Mouse (Mus musculus) embryonic facial prominence, embryonic 10.5 days (tissue): ENCODE data around the gene Emcn. TPM values are rescaled to one million over a fixed set of nuclear protein-coding genes. Genes with fewer than 3 reads are reported as not detected.

Source experiments
- DNase-seq: peaks from one replicate; pipeline ENCODE4 v3.0.0-alpha.2; 2017; ENCODE audit warnings: low spot score
- H3K27ac ChIP-seq: fragments of 300-500 bp; sonication (generic); replicated peaks from 2 replicates; pipeline ENCODE4 v1.5.1; 2016; ENCODE audit warnings: mild to moderate bottlenecking
- H3K27me3 ChIP-seq: fragments of 300-500 bp; sonication (generic); replicated peaks from 2 replicates; pipeline ENCODE4 v1.6.1; 2016; ENCODE audit warnings: low read depth, mild to moderate bottlenecking; ENCODE audit not compliant: poor library complexity, severe bottlenecking
- H3K36me3 ChIP-seq: fragments of 300-500 bp; sonication (generic); replicated peaks from 2 replicates; pipeline ENCODE4 v1.6.1; 2016; ENCODE audit warnings: mild to moderate bottlenecking, moderate library complexity
- H3K4me1 ChIP-seq: fragments of 300-500 bp; sonication (generic); 2 replicates; pipeline ENCODE4 v1.6.1; 2016
- H3K4me3 ChIP-seq: fragments of 300-500 bp; sonication (generic); 2 replicates; pipeline ENCODE4 v1.5.1; 2016; ENCODE audit warnings: mild to moderate bottlenecking, moderate library complexity
- H3K9me3 ChIP-seq: fragments of 300-500 bp; sonication (generic); 2 replicates; pipeline ENCODE4 v1.6.1; 2016; ENCODE audit warnings: mild to moderate bottlenecking
- WGBS: fragments of 180-500 bp; shearing (Covaris S2); methylation state at CpG from one replicate; pipeline ENCODE4 v1.1.7; 2016; 5-methylcytosine and 5-hydroxymethylcytosine counted together
- polyA plus RNA-seq: library from polyadenylated mRNA; unstranded; fragments of >200 nt; fragmentation: Nextera tagmentation; extraction: Ambion mirVana; gene quantifications from 2 replicates; pipeline ENCODE4 v1.2.1, GENCODE M21; 2016

The Emcn gene
- polyA plus RNA-seq, 1 experiment from 2014 or later, result 29.3 TPM

GRCm38 (mm10) chr3:137330950-137331349, 9.9 kb upstream of the Emcn start:
- H3K27ac ChIP-seq, result no peak overlapping the region
- no peak for DNase-seq
- 73% methylated on average over 4 of the region's 4 CpGs for WGBS
- 0 out of 2 replicates have a peak, but pooled peaks cover 5% of the 10 kb centered on the region for H3K4me1 ChIP-seq
- no peaks in the 10 kb centered on the region for H3K9me3 ChIP-seq
- no peak overlapping the region for H3K4me3 ChIP-seq
- no peaks in the 10 kb centered on the region for H3K36me3 ChIP-seq
- H3K27me3 ChIP-seq, result no peaks in the 10 kb centered on the region

GRCm38 (mm10) chr3:137332531-137332930, 8.3 kb upstream of the Emcn start:
- Histone ChIP-seq H3K9me3 (no peaks in the 10 kb centered on the region), H3K4me3 (no peak overlapping the region), H3K27ac (no peak overlapping the region), H3K4me1 (0 out of 2 replicates have a peak, but pooled peaks cover 5% of the 10 kb centered on the region), H3K36me3 (no peaks in the 10 kb centered on the region), H3K27me3 (no peaks in the 10 kb centered on the region)
- WGBS, result 69% methylated on average over 4 of the region's 4 CpGs
- no peak for DNase-seq

DNA sequence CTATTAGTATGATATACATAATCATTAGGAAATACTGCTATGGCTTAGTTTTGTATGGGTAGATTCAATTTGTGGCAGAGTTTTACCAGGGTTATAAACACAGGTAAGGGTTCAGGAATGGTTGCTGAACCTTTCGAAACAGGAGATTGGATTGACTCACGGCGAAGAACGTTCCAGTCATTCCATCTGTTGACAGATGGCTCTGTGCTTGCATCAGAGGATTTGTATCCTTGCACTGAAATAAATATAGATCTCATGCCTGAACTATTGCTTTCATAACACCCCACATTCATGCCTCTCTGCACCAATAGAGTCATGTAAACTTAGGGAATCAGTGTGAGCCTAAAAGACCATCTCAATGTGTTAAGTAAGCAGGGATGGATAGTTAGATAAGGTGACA, 4.9 kb upstream of the Emcn start:
- 95% methylated on average over 4 of the region's 4 CpGs for WGBS

DNA sequence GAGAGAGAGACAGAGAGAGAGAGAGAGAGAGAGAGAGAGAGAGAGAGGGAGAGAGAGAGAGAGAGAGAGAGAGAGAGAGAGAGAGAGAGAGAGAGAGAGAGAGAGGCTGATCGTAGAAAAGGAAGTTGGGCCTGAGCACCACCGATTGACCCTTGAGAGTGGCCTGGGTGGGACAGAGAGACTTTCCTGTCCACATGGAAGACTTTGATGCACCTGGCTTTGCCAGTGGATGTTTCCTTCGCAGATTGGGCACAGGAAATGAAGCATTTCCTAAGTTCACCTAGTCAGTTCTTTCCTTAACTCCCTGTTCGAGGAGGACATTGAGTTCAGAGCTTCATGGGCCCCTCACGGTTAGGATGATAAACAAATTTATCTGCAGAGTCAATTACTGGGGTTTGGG, 2.6 kb downstream of the Emcn start:
- Histone ChIP-seq H3K4me1 (no peaks in the 10 kb centered on the region), H3K9me3 (no peaks in the 10 kb centered on the region), H3K27ac (no peak overlapping the region), H3K27me3 (no peaks in the 10 kb centered on the region), H3K36me3 (no peaks in the 10 kb centered on the region), H3K4me3 (no peak overlapping the region)
- 84% methylated on average over 5 of the region's 5 CpGs for WGBS
- DNase-seq, result no peak

More for the DNA sequence above, 4.9 kb upstream of the Emcn start:
- no peaks in the 10 kb centered on the region for H3K9me3 ChIP-seq
- DNase-seq, result no peak
- no peaks in the 10 kb centered on the region for H3K27me3 ChIP-seq
- no peak overlapping the region for H3K27ac ChIP-seq
- no peaks in the 10 kb centered on the region for H3K36me3 ChIP-seq
- no peak overlapping the region for H3K4me3 ChIP-seq
- 0 out of 2 replicates have a peak, but pooled peaks cover under 1% of the 10 kb centered on the region for H3K4me1 ChIP-seq

- DNase-seq, result no peak
- no peaks in the 10 kb centered on the region for H3K9me3 ChIP-seq
- H3K4me3 ChIP-seq, result no peak overlapping the region
- no peaks in the 10 kb centered on the region for H3K36me3 ChIP-seq
- no peaks in the 10 kb centered on the region for H3K27me3 ChIP-seq
- 89% methylated on average over 5 of the region's 5 CpGs for WGBS
- H3K27ac ChIP-seq, result no peak overlapping the region
- H3K4me1 ChIP-seq, result no peaks in the 10 kb centered on the region
Measured at GRCm38 (mm10) chr3:137351882-137352281, 11.0 kb downstream of the Emcn start.

DNA sequence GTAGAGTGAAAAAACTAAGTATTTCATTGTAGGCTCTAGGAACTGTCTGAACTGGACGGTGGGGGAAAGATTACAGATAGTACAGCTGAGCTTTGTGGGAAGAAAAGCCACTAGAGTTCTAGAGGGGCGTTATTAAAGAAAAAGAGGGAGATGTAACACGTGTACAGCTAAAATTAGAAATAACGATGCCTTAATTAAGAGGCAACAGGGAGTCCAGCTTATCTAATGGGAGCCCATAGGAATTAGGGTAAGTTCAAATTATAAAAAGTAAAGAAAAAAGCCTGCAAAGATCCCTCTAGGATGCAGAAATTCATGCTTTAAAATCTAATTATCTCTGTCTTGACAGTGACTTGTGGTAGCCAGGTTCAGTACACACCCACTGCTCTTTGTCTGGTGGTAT, 15.8 kb downstream of the Emcn start:
- no peaks in the 10 kb centered on the region for H3K4me1 ChIP-seq
- no peak overlapping the region for H3K4me3 ChIP-seq
- no peak overlapping the region for H3K27ac ChIP-seq
- H3K36me3 ChIP-seq, result no peaks in the 10 kb centered on the region
- no peaks in the 10 kb centered on the region for H3K9me3 ChIP-seq
- WGBS, result 82% methylated on average over 4 of the region's 4 CpGs
- no peak for DNase-seq
- H3K27me3 ChIP-seq, result no peaks in the 10 kb centered on the region

GRCm38 (mm10) chr3:137367123-137367825, 26.4 kb downstream of the Emcn start:
- Histone ChIP-seq H3K4me3 (no peak overlapping the region), H3K9me3 (no peaks in the 10 kb centered on the region), H3K27me3 (no peaks in the 10 kb centered on the region), H3K27ac (no peak overlapping the region), H3K4me1 (0 out of 2 replicates have a peak, but pooled peaks cover 3% of the 10 kb centered on the region), H3K36me3 (no peaks in the 10 kb centered on the region)
- WGBS, result 92% methylated on average over 6 of the region's 6 CpGs
- no peak for DNase-seq

DNA sequence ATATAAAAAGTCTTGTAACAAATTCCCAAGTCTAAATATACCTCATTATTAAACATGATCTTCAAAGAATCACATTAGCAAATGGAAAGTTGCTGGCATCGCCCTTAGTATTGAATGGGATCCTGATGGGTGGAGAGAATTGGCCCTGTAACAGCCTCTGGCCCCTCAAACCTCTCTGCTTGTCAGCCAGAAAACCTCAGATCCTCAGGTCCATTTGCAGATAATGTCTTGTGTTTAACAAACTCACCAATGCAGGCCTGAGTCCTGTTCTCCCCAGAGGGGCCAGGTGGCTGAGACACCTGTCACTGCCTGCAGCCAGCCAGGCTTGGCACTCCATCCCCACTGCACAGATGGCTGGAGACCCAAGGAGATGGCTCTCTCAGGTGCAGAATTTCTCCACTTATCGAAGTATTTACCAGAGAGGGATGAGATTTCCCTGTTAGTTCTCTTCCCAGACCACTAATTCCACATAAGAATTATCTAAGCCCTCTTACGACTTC, 27.0 kb downstream of the Emcn start:
- Histone ChIP-seq H3K36me3 (no peaks in the 10 kb centered on the region), H3K4me3 (no peak overlapping the region), H3K9me3 (no peaks in the 10 kb centered on the region), H3K27ac (no peak overlapping the region), H3K4me1 (0 out of 2 replicates have a peak, but pooled peaks cover 3% of the 10 kb centered on the region), H3K27me3 (no peaks in the 10 kb centered on the region)
- 78% methylated on average over 3 of the region's 3 CpGs for WGBS
- DNase-seq, result no peak

DNA sequence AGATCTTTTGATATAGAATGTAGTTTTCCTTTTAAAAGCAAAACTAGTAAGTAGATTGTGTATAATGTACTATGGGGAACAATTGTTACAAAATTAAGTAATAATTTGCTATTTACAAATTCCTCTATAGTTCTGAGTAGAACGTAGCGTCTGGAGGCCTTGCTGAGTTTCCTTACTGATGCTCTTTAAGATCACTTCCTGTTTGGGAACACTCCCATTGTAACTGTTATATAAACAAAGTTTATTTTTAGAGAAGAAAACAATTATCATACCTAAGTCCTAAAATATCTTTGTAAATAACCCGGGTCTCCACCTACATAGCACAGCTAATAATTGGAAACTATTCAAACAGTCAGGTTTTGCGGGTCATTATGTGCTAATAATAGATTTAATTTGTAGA, 32.0 kb downstream of the Emcn start:
- no peaks in the 10 kb centered on the region for H3K36me3 ChIP-seq
- no peaks in the 10 kb centered on the region for H3K27me3 ChIP-seq
- H3K27ac ChIP-seq, result no peak overlapping the region
- no peaks in the 10 kb centered on the region for H3K4me1 ChIP-seq
- no peak overlapping the region for H3K4me3 ChIP-seq
- WGBS, result 71% methylated on average over 4 of the region's 4 CpGs
- no peaks in the 10 kb centered on the region for H3K9me3 ChIP-seq
- no peak for DNase-seq

- Histone ChIP-seq H3K4me1 (no peaks in the 10 kb centered on the region), H3K27me3 (no peaks in the 10 kb centered on the region), H3K27ac (no peak overlapping the region), H3K9me3 (no peaks in the 10 kb centered on the region), H3K36me3 (no peaks in the 10 kb centered on the region), H3K4me3 (no peak overlapping the region)
- WGBS, result 85% methylated on average over 2 of the region's 2 CpGs
- DNase-seq, result no peak
Measured at GRCm38 (mm10) chr3:137382311-137382710, 41.4 kb downstream of the Emcn start.

DNA sequence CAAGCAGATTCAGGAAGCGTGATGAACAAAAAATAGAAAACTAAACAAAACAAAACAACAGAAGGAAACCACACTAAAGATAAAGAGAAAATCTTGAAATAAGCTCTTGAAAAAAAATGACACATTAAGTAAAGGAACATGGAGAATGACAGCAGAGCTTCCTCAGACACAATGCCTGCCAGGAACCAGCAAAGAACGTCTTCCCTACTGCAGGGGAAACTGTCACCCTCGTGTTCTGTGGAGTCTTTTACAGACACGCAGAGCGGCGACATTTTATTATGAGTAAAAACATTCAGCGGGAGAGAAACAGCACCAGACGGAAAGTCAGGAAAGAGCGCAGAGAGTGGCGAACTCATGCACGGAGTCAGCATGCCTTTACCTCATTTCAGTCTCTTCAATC, 54.7 kb downstream of the Emcn start:
- H3K27me3 ChIP-seq, result no peaks in the 10 kb centered on the region
- 74% methylated on average over 11 of the region's 11 CpGs for WGBS
- no peak for DNase-seq
- H3K36me3 ChIP-seq, result no peaks in the 10 kb centered on the region
- H3K4me3 ChIP-seq, result no peak overlapping the region
- H3K9me3 ChIP-seq, result no peaks in the 10 kb centered on the region
- H3K27ac ChIP-seq, result no peak overlapping the region
- H3K4me1 ChIP-seq, result no peaks in the 10 kb centered on the region

DNA sequence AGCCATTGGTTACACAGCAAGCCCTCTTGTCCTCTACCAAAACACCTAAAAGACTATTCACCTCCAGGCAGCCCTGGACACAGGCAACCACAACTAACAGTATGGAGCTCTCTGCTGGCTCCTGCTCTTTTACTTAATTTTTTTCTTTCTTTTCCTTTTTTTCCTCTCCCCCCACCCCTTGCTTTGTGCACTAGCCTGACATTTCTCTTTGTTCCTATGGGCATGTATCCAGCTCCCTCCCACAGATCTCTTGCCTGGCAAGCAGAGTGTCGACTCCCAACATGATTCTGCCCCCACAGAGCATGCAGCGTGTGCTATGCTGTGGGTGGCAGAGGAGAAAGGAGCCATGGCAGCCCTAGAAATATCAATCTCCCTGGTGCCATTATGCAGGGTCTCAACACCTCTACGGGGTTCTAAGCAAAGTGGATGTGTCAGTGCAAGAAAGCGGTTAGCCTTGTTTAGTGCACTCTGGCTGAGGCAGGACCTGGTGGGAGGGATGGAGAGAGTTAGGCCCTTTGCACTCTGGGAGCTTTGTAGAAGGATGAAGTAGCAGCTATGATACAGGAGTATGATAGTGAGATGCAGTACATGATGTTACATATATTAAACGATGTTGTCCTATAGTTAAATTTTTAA, 74.7 kb downstream of the Emcn start:
- no peaks in the 10 kb centered on the region for H3K27me3 ChIP-seq
- H3K4me1 ChIP-seq, result no peaks in the 10 kb centered on the region
- no peak for DNase-seq
- no peak overlapping the region for H3K4me3 ChIP-seq
- no peaks in the 10 kb centered on the region for H3K36me3 ChIP-seq
- H3K9me3 ChIP-seq, result no peaks in the 10 kb centered on the region
- no peak overlapping the region for H3K27ac ChIP-seq
- 86% methylated on average over 5 of the region's 5 CpGs for WGBS

DNA sequence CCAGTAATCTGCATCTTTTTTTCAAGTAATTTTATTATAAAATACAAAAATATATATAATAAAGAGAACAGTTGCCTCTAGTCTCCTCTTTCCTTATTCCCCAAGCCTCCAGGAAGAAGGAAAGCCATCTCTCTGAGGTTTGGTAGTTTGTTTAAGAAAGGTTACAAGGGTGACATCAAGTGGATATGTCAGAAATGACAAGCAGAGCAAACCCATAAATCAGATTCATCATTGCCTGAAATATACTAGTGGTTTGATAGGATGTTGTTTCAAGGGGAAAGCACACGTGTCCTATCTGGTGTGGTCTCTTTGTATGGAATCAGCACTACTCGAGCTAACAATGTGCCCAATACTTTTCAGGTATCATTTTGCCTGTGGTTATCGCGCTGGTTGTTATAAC, 77.8 kb downstream of the Emcn start:
- DNase-seq, result no peak
- H3K27ac ChIP-seq, result no peak overlapping the region
- H3K27me3 ChIP-seq, result no peaks in the 10 kb centered on the region
- H3K4me1 ChIP-seq, result no peaks in the 10 kb centered on the region
- no peak overlapping the region for H3K4me3 ChIP-seq
- H3K36me3 ChIP-seq, result no peaks in the 10 kb centered on the region
- WGBS, result 66% methylated on average over 4 of the region's 4 CpGs
- no peaks in the 10 kb centered on the region for H3K9me3 ChIP-seq
